Mouse (Mus musculus): Measurements from ENCODE around the gene Rasgef1a. TPM values are rescaled to one million over a fixed set of nuclear protein-coding genes. Genes with fewer than 3 reads are reported as not detected.

Gene Rasgef1a
- total RNA-seq (2014; rRNA removed) (12.5 and 14.3 TPM in 2 replicates), polyA plus RNA-seq (2015; fragmentation: Nextera tagmentation; extraction: Ambion mirVana) (6.5 and 7.0 TPM in 2 replicates)

DNA sequence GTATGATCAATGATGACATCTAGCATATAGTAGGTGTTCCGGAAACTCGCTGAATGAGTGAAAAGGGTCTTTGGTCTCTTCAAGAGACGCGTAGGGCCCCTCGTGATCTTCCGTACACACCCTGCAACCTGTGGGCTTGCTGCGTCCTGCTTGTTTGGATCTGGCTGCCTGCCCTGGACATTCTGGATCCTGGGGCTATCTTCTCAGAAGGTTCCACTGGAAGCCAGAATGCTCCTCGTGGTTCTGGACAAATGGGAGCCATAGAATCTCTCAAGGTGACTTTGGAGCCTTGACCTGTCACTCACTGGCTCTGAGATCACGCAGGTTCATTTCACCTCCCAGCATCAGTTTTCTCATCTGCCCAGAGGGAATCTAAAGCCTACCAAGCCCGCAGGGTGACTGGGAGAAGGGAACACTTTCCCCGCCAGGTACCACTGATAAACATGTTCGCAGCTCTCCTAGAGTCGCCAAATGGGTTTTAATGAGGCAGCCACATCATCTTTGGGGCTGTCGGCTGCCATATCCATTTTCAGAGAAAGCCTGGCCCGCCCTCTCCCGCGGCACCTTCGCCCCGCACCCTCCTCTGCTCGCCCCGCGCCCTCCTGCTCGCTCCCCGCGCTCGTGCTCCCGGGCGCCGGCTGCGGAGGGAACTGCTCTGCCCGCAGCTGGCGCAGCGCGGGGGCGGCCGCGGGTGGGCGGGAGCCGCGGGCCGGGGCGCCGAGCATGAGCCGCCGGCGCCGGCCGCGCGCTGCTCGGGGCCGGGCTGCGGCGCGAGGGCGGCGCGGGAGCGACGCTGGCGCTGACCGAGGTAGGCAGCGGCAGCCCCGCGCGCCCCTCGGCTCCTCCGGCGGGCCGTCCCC lies at the start of gene Rasgef1a:
TSS of gene Rasgef1a (plus strand) at position 683 of the 860 bp plus-strand sequence.
- peak; percentile 65 for ATAC-seq
- Histone ChIP-seq H3K9me3 (ENCODE audit: low read length) (no peaks in the 10 kb centered on the region), H3K4me3 (ENCODE audit: low read length) (peak within 1 kb of the TSS; percentile 57), H3K4me1 (ENCODE audit: insufficient read depth, low read length) (peaks cover 16% of the 10 kb centered on the region), H3K27me3 (ENCODE audit: insufficient read depth, low read length) (no peaks in the 10 kb centered on the region), H3K27ac (peak within 1 kb of the TSS; percentile 80), H3K36me3 (ENCODE audit: insufficient read depth, low read length) (no peaks in the 10 kb centered on the region), H3K4me2 (ENCODE audit: low read depth, low read length) (peak within 1 kb of the TSS; percentile 80), H3K9ac (replicated peaks; ENCODE audit: low read length) (peak within 1 kb of the TSS; percentile 71)
- 9% methylated on average over 67 of the region's 70 CpGs for WGBS
- TF ChIP-seq CTCF (IDR thresholded peaks at IDR 0.05; ENCODE audit: low read depth) = no peak
- DNase-seq (ENCODE audit: low spot score) = peak; percentile 64

DNA sequence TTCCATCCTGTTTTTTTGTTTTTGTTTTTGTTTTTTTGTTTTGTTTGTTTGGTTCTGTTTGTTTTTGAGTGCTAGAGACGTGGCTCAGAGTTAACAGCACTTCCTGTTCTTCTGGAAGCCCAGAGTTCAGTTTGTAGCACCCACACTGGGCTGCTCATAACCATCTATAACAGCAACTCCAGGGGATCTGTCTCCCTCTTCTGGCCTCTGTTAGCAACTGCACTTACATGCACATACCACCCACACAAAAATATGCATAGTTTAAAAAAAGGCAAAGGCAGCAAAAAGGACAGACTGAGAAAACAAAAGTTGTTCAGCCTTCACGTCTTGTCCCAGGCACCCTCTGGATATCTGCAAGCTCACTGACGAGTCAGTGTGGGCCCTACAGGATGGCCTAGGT lies 48.0 kb upstream of the Rasgef1a start:
- no peaks in the 10 kb centered on the region for H3K27me3 ChIP-seq (ENCODE audit: insufficient read depth, low read length)
- WGBS = 85% methylated on average over 3 of the region's 3 CpGs

DNA sequence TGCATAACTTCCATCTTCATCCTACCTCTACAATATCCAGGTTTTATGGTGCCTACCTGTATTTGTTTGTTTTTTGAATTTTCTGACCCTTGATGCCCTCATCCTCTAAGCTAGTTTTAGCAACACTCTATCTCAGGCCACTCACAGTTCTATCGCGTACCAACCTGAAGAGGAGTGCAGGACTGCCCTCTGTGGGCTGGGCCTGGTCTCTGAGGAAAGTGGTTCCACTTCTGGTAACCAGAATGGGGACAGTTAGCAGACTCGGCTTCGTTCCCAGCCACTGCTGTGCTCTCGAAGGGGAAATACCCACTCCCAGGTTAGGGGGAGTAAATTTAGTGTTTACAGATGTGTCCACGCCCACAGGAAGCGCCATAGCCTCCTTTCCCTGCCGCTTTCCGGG lies 44.5 kb upstream of the Rasgef1a start:
- H3K27ac ChIP-seq = no peak overlapping the region
- DNase-seq (ENCODE audit: low spot score) (no peak), ATAC-seq (no peak)
- no peaks in the 10 kb centered on the region for H3K27me3 ChIP-seq (ENCODE audit: insufficient read depth, low read length)
- no peaks in the 10 kb centered on the region for H3K4me1 ChIP-seq (ENCODE audit: insufficient read depth, low read length)
- no peak for TF ChIP-seq CTCF (IDR thresholded peaks at IDR 0.05; ENCODE audit: low read depth)
- no peak overlapping the region for H3K4me3 ChIP-seq (ENCODE audit: low read length)
- 57% methylated on average over 9 of the region's 9 CpGs for WGBS
- H3K9ac ChIP-seq (replicated peaks; ENCODE audit: low read length) = no peak overlapping the region
- no peaks in the 10 kb centered on the region for H3K36me3 ChIP-seq (ENCODE audit: insufficient read depth, low read length)
- no peaks in the 10 kb centered on the region for H3K9me3 ChIP-seq (ENCODE audit: low read length)
- H3K4me2 ChIP-seq (ENCODE audit: low read depth, low read length) = no peak overlapping the region

More for the DNA sequence above, 48.0 kb upstream of the Rasgef1a start:
- no peak for ATAC-seq
- H3K9me3 ChIP-seq (ENCODE audit: low read length) = no peaks in the 10 kb centered on the region
- H3K4me3 ChIP-seq (ENCODE audit: low read length) = no peak overlapping the region
- no peak overlapping the region for H3K9ac ChIP-seq (replicated peaks; ENCODE audit: low read length)
- H3K4me1 ChIP-seq (ENCODE audit: insufficient read depth, low read length) = no peaks in the 10 kb centered on the region
- no peak overlapping the region for H3K27ac ChIP-seq
- no peak for DNase-seq (ENCODE audit: low spot score)
- peak; percentile 15; the same call in 1 of the 2 replicates for TF ChIP-seq CTCF (IDR thresholded peaks at IDR 0.05; ENCODE audit: low read depth)
- no peaks in the 10 kb centered on the region for H3K36me3 ChIP-seq (ENCODE audit: insufficient read depth, low read length)
- H3K4me2 ChIP-seq (ENCODE audit: low read depth, low read length) = no peak overlapping the region

DNA sequence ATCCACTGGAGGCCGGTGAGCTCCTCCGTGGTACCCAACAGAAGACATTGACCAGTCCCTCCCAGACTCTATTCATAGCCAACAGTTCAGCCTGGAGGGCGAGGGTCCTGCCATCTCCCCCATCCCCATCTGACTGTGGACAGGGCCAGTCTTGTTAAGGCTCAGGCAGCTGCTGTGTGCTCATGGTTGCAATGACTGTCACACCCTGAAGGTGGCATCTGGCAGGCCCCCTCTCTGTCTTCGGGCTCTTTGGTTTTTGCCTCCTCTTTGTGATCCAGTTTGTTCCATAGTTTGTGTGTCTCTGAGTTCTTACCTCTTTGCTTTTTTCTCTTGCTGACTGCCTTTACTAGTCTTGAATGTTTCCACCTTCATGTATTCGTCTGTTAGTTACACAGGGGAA lies 24.1 kb upstream of the Rasgef1a start:
- WGBS = 65% methylated on average over 5 of the region's 5 CpGs
- no peaks in the 10 kb centered on the region for H3K9me3 ChIP-seq (ENCODE audit: low read length)
- no peak overlapping the region for H3K4me3 ChIP-seq (ENCODE audit: low read length)
- H3K4me2 ChIP-seq (ENCODE audit: low read depth, low read length) = no peak overlapping the region
- H3K27me3 ChIP-seq (ENCODE audit: insufficient read depth, low read length) = no peaks in the 10 kb centered on the region
- no peak for DNase-seq (ENCODE audit: low spot score)
- no peak overlapping the region for H3K27ac ChIP-seq
- ATAC-seq = no peak
- no peaks in the 10 kb centered on the region for H3K36me3 ChIP-seq (ENCODE audit: insufficient read depth, low read length)
- H3K4me1 ChIP-seq (ENCODE audit: insufficient read depth, low read length) = no peaks in the 10 kb centered on the region
- peak; percentile 39 for TF ChIP-seq CTCF (IDR thresholded peaks at IDR 0.05; ENCODE audit: low read depth)
- H3K9ac ChIP-seq (replicated peaks; ENCODE audit: low read length) = no peak overlapping the region

DNA sequence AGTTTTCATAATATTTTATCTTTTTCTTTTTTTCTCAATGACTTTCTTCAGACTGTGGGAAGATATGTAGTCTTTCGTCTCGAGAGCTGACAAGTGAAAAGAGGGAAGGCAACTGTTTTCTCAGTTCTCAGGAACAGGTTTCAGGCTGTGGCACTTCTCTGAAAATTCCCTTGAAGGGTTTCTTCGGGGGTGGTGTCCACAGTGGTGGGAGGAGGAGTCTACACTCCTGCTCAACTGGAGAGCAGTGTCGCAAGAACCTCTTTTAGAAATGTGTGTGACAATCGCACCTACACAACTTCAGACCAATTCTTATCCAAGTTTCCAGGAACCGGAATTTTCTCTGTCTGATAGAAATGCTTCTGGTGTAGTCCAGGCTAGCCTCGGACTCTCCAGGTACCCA lies 22.0 kb upstream of the Rasgef1a start:
- no peak overlapping the region for H3K27ac ChIP-seq
- WGBS = 90% methylated on average over 7 of the region's 7 CpGs

DNA sequence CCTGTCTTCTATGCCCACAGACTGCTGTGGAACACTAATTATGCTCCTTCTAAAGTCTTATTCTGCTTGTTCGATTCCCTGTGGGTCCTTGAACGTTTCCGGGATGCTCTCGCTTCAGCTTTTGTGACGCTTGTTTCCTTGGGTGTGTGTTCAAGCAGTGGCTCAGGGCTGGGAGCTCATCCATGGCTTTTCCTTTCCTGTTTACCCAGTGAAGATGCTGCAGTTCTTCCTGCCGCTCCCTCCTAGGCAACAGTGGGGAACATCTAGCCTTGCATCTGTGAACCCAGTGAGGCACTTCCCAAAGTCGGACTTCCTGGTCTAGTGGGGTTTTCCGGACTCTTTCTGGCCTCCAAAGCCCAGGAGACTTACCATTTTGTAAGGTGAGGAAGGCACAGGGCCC lies 20.6 kb upstream of the Rasgef1a start:
- H3K4me2 ChIP-seq (ENCODE audit: low read depth, low read length) = no peak overlapping the region
- no peak overlapping the region for H3K27ac ChIP-seq
- DNase-seq (ENCODE audit: low spot score) (no peak), ATAC-seq (no peak)
- WGBS = 76% methylated on average over 8 of the region's 8 CpGs
- no peaks in the 10 kb centered on the region for H3K27me3 ChIP-seq (ENCODE audit: insufficient read depth, low read length)
- H3K4me3 ChIP-seq (ENCODE audit: low read length) = no peak overlapping the region
- H3K4me1 ChIP-seq (ENCODE audit: insufficient read depth, low read length) = no peaks in the 10 kb centered on the region
- H3K9ac ChIP-seq (replicated peaks; ENCODE audit: low read length) = no peak overlapping the region
- no peaks in the 10 kb centered on the region for H3K36me3 ChIP-seq (ENCODE audit: insufficient read depth, low read length)
- TF ChIP-seq CTCF (IDR thresholded peaks at IDR 0.05; ENCODE audit: low read depth) = no peak
- H3K9me3 ChIP-seq (ENCODE audit: low read length) = no peaks in the 10 kb centered on the region

More for the DNA sequence above, 22.0 kb upstream of the Rasgef1a start:
- Histone ChIP-seq H3K27me3 (ENCODE audit: insufficient read depth, low read length) (no peaks in the 10 kb centered on the region), H3K4me3 (ENCODE audit: low read length) (no peak overlapping the region), H3K9ac (replicated peaks; ENCODE audit: low read length) (no peak overlapping the region), H3K4me1 (ENCODE audit: insufficient read depth, low read length) (no peaks in the 10 kb centered on the region), H3K9me3 (ENCODE audit: low read length) (no peaks in the 10 kb centered on the region), H3K36me3 (ENCODE audit: insufficient read depth, low read length) (no peaks in the 10 kb centered on the region), H3K4me2 (ENCODE audit: low read depth, low read length) (no peak overlapping the region)
- ATAC-seq (no peak), DNase-seq (ENCODE audit: low spot score) (no peak)
- no peak for TF ChIP-seq CTCF (IDR thresholded peaks at IDR 0.05; ENCODE audit: low read depth)

DNA sequence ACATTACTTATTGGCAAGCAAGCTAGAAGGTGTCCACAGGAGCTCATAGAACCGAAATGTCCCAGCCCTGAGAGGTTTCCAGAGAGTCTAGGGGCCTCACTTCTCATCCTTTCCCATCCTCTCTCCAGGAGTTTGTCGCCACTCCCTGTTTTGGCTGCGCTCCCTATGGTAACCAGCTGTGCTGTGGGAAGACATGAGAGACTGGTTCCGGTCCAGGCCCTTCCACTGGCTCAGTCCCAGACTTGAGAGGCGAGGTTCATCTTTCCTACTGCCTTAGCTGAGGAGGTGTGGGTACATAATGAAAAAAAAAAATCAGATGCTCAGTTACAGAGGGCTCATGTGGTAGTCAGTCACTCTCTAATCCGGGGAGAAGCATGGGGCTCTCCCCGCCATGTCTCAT lies 19.9 kb upstream of the Rasgef1a start:
- Histone ChIP-seq H3K4me3 (ENCODE audit: low read length) (no peak overlapping the region), H3K27me3 (ENCODE audit: insufficient read depth, low read length) (no peaks in the 10 kb centered on the region), H3K4me1 (ENCODE audit: insufficient read depth, low read length) (no peaks in the 10 kb centered on the region), H3K36me3 (ENCODE audit: insufficient read depth, low read length) (no peaks in the 10 kb centered on the region), H3K9me3 (ENCODE audit: low read length) (no peaks in the 10 kb centered on the region), H3K9ac (replicated peaks; ENCODE audit: low read length) (no peak overlapping the region), H3K27ac (no peak overlapping the region), H3K4me2 (ENCODE audit: low read depth, low read length) (no peak overlapping the region)
- ATAC-seq (no peak), DNase-seq (ENCODE audit: low spot score) (no peak)
- no peak for TF ChIP-seq CTCF (IDR thresholded peaks at IDR 0.05; ENCODE audit: low read depth)
- 67% methylated on average over 7 of the region's 7 CpGs for WGBS

Data from hindbrain, postnatal 0 days (tissue).